ENCODE assay signal across 10 mouse cellular contexts in genomic region chr1:152520798-152521575, GRCm38 (mm10).
DNase-seq lines count a peak whose midpoint lies in the region; ATAC-seq and TF ChIP-seq lines count a peak whose summit lies in the region.
"Had no signal": no experiment of that assay in that cellular context is flagged by ENCODE, and none has a peak within 500 bp of the region (broad histone marks: within the 10 kb centered on the region; RNA-seq: fewer than 3 reads in every experiment).

No protein-coding gene starts in this region.

- CTCF ChIA-PET in Patski (lab: Charles Lee), result interaction anchor here (0.9 to 2.6 kb wide), 6 partner anchors 157 to 247 kb away, joined by 3 to 14 read pairs (median 3); partner anchors contain the start of gene Apobec4

- no peak overlapping the region for H3K27ac ChIP-seq in liver, embryonic 12.5 days
- H3K27ac ChIP-seq in midbrain, postnatal 0 days (ENCODE audit: low read depth, low read length), result no peak overlapping the region

- peak; percentile 53 for TF ChIP-seq CTCF in Patski (IDR thresholded peaks at IDR 0.05)
- TF ChIP-seq CTCF in midbrain, postnatal 0 days (IDR thresholded peaks at IDR 0.05), result peak; percentile 74

- intact Hi-C loops in left cerebral cortex, postnatal 14 days (cut with DNase I), result no loop called here

- peak; percentile 68 for DNase-seq in liver
- DNase-seq in Patski (ENCODE audit: low read depth, low spot score), result no peak
- peak; percentile 83 for DNase-seq in embryo, embryonic 10.5 days (ENCODE audit: low spot score)
- DNase-seq in left cerebral cortex, postnatal 14 days (ENCODE audit: low spot score in 2 of 2), result peak; percentile 64 to 67
- peak; percentile 62 for DNase-seq in midbrain, postnatal 0 days (ENCODE audit: low spot score)
- DNase-seq in thymus, postnatal 25 days, result peak; percentile 64

- POLR2A ChIA-PET in Patski (lab: Charles Lee), result no interaction called here

- H3K9ac ChIP-seq in liver, embryonic 12.5 days, result no peak overlapping the region
- no peak overlapping the region for H3K9ac ChIP-seq in midbrain, postnatal 0 days (replicated peaks; ENCODE audit: low read length, poor library complexity, severe bottlenecking)

- H3K9me3 ChIP-seq in liver, embryonic 12.5 days (replicated peaks), result no peaks in the 10 kb centered on the region
- H3K9me3 ChIP-seq in midbrain, postnatal 0 days (ENCODE audit: low read length), result no peaks in the 10 kb centered on the region
- H3K9me3 ChIP-seq: megakaryocyte, embryonic 14.5 days had no signal

- no peak overlapping the region for H3K4me2 ChIP-seq in liver, embryonic 12.5 days
- H3K4me2 ChIP-seq in midbrain, postnatal 0 days (ENCODE audit: low read depth, low read length, poor library complexity, severe bottlenecking), result no peak overlapping the region

- in situ Hi-C loops in Patski (cut with MboI; ENCODE audit: low pct_unique_long_range_greater_than_20kb), result loop anchor here (25.0 kb wide), 1 partner anchor 684 kb away; no protein-coding TSS in a partner anchor

- peaks cover 5% of the 10 kb centered on the region; the same call in 1 of the 2 replicates for H3K4me1 ChIP-seq in liver, embryonic 12.5 days
- no peaks in the 10 kb centered on the region for H3K4me1 ChIP-seq in midbrain, postnatal 0 days (ENCODE audit: insufficient read depth, low read length)

- H3K27me3 ChIP-seq in liver, embryonic 12.5 days (replicated peaks), result no peaks in the 10 kb centered on the region
- H3K27me3 ChIP-seq in Patski, result no peaks in the 10 kb centered on the region
- H3K27me3 ChIP-seq in midbrain, postnatal 0 days (ENCODE audit: insufficient read depth, low read length), result no peaks in the 10 kb centered on the region

- ATAC-seq in liver, embryonic 12.5 days, result no peak
- ATAC-seq in Patski, result no peak
- ATAC-seq in hematopoietic stem cell, adult 5-6 weeks (replicated peaks in 1 of 2; ENCODE audit: insufficient read depth in 1 of 2, low FRiP score in 2 of 2, low TSS enrichment in 1 of 2, low read depth in 1 of 2, poor library complexity in 2 of 2, severe bottlenecking in 2 of 2), result peak; percentile 57 to 73; a peak in 1 of 4 replicates
- 0 out of 2 replicates have a peak, but pooled peaks have one; percentile 20 for ATAC-seq in midbrain, postnatal 0 days (ENCODE audit: low FRiP score)

- WGBS in liver, embryonic 12.5 days (ENCODE audit: insufficient replicate concordance), result 67% methylated on average over 16 of the region's 16 CpGs
- 77% methylated on average over 16 of the region's 16 CpGs for WGBS in midbrain, postnatal 0 days

- no peak overlapping the region for H3K4me3 ChIP-seq in liver, embryonic 12.5 days
- no peak overlapping the region for H3K4me3 ChIP-seq in midbrain, postnatal 0 days (ENCODE audit: low read depth, low read length)
- H3K4me3 ChIP-seq: erythroblast, embryonic 14.5 days; megakaryocyte, embryonic 14.5 days had no signal

- H3K36me3 ChIP-seq in liver, embryonic 12.5 days, result peaks cover 41% of the 10 kb centered on the region
- H3K36me3 ChIP-seq in midbrain, postnatal 0 days (ENCODE audit: insufficient read depth, low read length), result peaks cover 11% of the 10 kb centered on the region

Comparison
In these comparisons a context has a peak if more than half of its experiments do, and no peak if none do; other contexts are left out.
1. ATAC-seq: peak in hematopoietic stem cell, adult 5-6 weeks (2 of 2) and midbrain, postnatal 0 days (single experiment); none in liver, embryonic 12.5 days (single experiment) and Patski (single experiment).